Mouse (Mus musculus) midbrain, embryonic 15.5 days (tissue): ENCODE measurements around the gene Agtrap. TPM values are rescaled to one million over a fixed set of nuclear protein-coding genes. Genes with fewer than 3 reads are reported as not detected.

Experiments
- ATAC-seq: fragments of 200-750 bp; cut with Nextera tagmentation; replicated peaks from 2 replicates; pipeline ENCODE4 v1.8.0; 2017; ENCODE audit warnings: moderate TSS enrichment
- H3K27ac ChIP-seq: fragments of 300-500 bp; sonication (generic); 2 replicates; pipeline ENCODE4 v1.5.1; 2015; ENCODE audit warnings: mild to moderate bottlenecking, inconsistent platforms
- H3K27me3 ChIP-seq: fragments of 300-500 bp; sonication (generic); replicated peaks from 2 replicates; pipeline ENCODE4 v1.6.1; 2015; ENCODE audit warnings: inconsistent platforms
- H3K36me3 ChIP-seq: fragments of 300-500 bp; sonication (generic); replicated peaks from 2 replicates; pipeline ENCODE4 v1.6.1; 2015; ENCODE audit warnings: inconsistent platforms
- H3K4me1 ChIP-seq: fragments of 300-500 bp; sonication (generic); 2 replicates; pipeline ENCODE4 v1.6.1; 2015; ENCODE audit warnings: inconsistent platforms
- H3K4me2 ChIP-seq: fragments of 300-500 bp; sonication (generic); 2 replicates; pipeline ENCODE4 v1.6.1; 2015; ENCODE audit warnings: inconsistent platforms, mild to moderate bottlenecking, moderate library complexity
- H3K4me3 ChIP-seq: fragments of 300-500 bp; sonication (generic); 2 replicates; pipeline ENCODE4 v1.5.1; 2015; ENCODE audit warnings: mild to moderate bottlenecking, inconsistent platforms
- H3K9ac ChIP-seq: fragments of 300-500 bp; sonication (generic); 2 replicates; pipeline ENCODE4 v1.6.1; 2015; ENCODE audit warnings: mild to moderate bottlenecking, inconsistent platforms
- H3K9me3 ChIP-seq: fragments of 300-500 bp; sonication (generic); 2 replicates; pipeline ENCODE4 v1.6.1; 2016; ENCODE audit warnings: inconsistent platforms
- WGBS: fragments of 180-500 bp; shearing (Covaris S2); methylation state at CpG from one replicate; pipeline ENCODE4 v1.1.7; 2015; ENCODE audit warnings: mixed read lengths; 5-methylcytosine and 5-hydroxymethylcytosine counted together
- polyA plus RNA-seq: library from polyadenylated mRNA; unstranded; fragments of >200 nt; fragmentation: Nextera tagmentation; extraction: Ambion mirVana; gene quantifications from 2 replicates; pipeline ENCODE4 v1.2.1, GENCODE M21; 2015

Gene Agtrap
- polyA plus RNA-seq, 1 experiment from 2014 or later: 5.5 TPM

- no peak for ATAC-seq
- Histone ChIP-seq H3K4me2 (no peak overlapping the region), H3K27me3 (no peaks in the 10 kb centered on the region), H3K4me1 (peaks cover 12% of the 10 kb centered on the region), H3K27ac (no peak overlapping the region), H3K4me3 (no peak overlapping the region), H3K36me3 (no peaks in the 10 kb centered on the region), H3K9me3 (no peaks in the 10 kb centered on the region), H3K9ac (no peak overlapping the region)
- 68% methylated on average over 21 of the region's 21 CpGs for WGBS
Observed at GRCm38 (mm10) chr4:148083176-148083899, 4.5 kb downstream of the Agtrap start.

- Histone ChIP-seq H3K27me3 (no peaks in the 10 kb centered on the region), H3K4me3 (no peak overlapping the region), H3K27ac (no peak overlapping the region), H3K36me3 (no peaks in the 10 kb centered on the region), H3K9me3 (no peaks in the 10 kb centered on the region), H3K4me1 (peaks cover 4% of the 10 kb centered on the region), H3K9ac (no peak overlapping the region), H3K4me2 (no peak overlapping the region)
- ATAC-seq: no peak
- WGBS: 54% methylated on average over 12 of the region's 12 CpGs
Observed at GRCm38 (mm10) chr4:148082257-148083044, 5.4 kb downstream of the Agtrap start.

GRCm38 (mm10) chr4:148081201-148081600 lies 6.6 kb downstream of the Agtrap start:
- no peak overlapping the region for H3K4me2 ChIP-seq
- H3K36me3 ChIP-seq: no peaks in the 10 kb centered on the region
- WGBS: 90% methylated on average over 10 of the region's 10 CpGs
- H3K9me3 ChIP-seq: no peaks in the 10 kb centered on the region
- H3K4me3 ChIP-seq: no peak overlapping the region
- no peak overlapping the region for H3K27ac ChIP-seq
- no peak for ATAC-seq
- H3K9ac ChIP-seq: no peak overlapping the region
- no peaks in the 10 kb centered on the region for H3K27me3 ChIP-seq
- no peaks in the 10 kb centered on the region; the same call in 1 of the 2 replicates for H3K4me1 ChIP-seq

GRCm38 (mm10) chr4:148080597-148080973 lies 7.2 kb downstream of the Agtrap start:
- no peak for ATAC-seq
- H3K4me1 ChIP-seq: no peaks in the 10 kb centered on the region; the same call in 1 of the 2 replicates
- no peak overlapping the region for H3K4me2 ChIP-seq
- H3K4me3 ChIP-seq: no peak overlapping the region
- no peaks in the 10 kb centered on the region for H3K27me3 ChIP-seq
- no peak overlapping the region for H3K27ac ChIP-seq
- 95% methylated on average over 1 of the region's 1 CpGs for WGBS
- no peaks in the 10 kb centered on the region for H3K36me3 ChIP-seq
- no peak overlapping the region for H3K9ac ChIP-seq
- H3K9me3 ChIP-seq: no peaks in the 10 kb centered on the region

GRCm38 (mm10) chr4:148079944-148080596 lies 7.8 kb downstream of the Agtrap start:
- no peaks in the 10 kb centered on the region for H3K9me3 ChIP-seq
- H3K4me2 ChIP-seq: no peak overlapping the region
- H3K27ac ChIP-seq: no peak overlapping the region
- peaks cover 4% of the 10 kb centered on the region; the same call in 1 of the 2 replicates for H3K4me1 ChIP-seq
- no peaks in the 10 kb centered on the region for H3K36me3 ChIP-seq
- H3K27me3 ChIP-seq: no peaks in the 10 kb centered on the region
- H3K9ac ChIP-seq: no peak overlapping the region
- H3K4me3 ChIP-seq: no peak overlapping the region
- 87% methylated on average over 8 of the region's 8 CpGs for WGBS
- ATAC-seq: no peak

- Histone ChIP-seq H3K9me3 (no peaks in the 10 kb centered on the region), H3K4me1 (peaks cover 8% of the 10 kb centered on the region; the same call in 1 of the 2 replicates), H3K36me3 (no peaks in the 10 kb centered on the region), H3K27ac (no peak overlapping the region), H3K9ac (no peak overlapping the region), H3K27me3 (no peaks in the 10 kb centered on the region), H3K4me3 (no peak overlapping the region), H3K4me2 (no peak overlapping the region)
- 66% methylated on average over 6 of the region's 6 CpGs for WGBS
- no peak for ATAC-seq
Observed at GRCm38 (mm10) chr4:148079212-148079611, 8.6 kb downstream of the Agtrap start.

GRCm38 (mm10) chr4:148075881-148076280 lies 11.9 kb downstream of the Agtrap start:
- H3K36me3 ChIP-seq: no peaks in the 10 kb centered on the region
- 90% methylated on average over 6 of the region's 6 CpGs for WGBS
- no peak for ATAC-seq

GRCm38 (mm10) chr4:148075259-148075658 lies 12.6 kb downstream of the Agtrap start:
- Histone ChIP-seq H3K4me3 (peak overlapping the region; percentile 26), H3K27ac (no peak overlapping the region), H3K9me3 (no peaks in the 10 kb centered on the region), H3K9ac (no peak overlapping the region; the same call in 1 of the 2 replicates), H3K4me2 (peak overlapping the region; percentile 45), H3K36me3 (no peaks in the 10 kb centered on the region), H3K27me3 (no peaks in the 10 kb centered on the region), H3K4me1 (peaks cover 8% of the 10 kb centered on the region; the same call in 1 of the 2 replicates)
- ATAC-seq: peak; percentile 44; the same call in 1 of the 2 replicates
- WGBS: 41% methylated on average over 21 of the region's 21 CpGs

More at GRCm38 (mm10) chr4:148075881-148076280, 11.9 kb downstream of the Agtrap start:
- Histone ChIP-seq H3K4me1 (peaks cover 8% of the 10 kb centered on the region; the same call in 1 of the 2 replicates), H3K9me3 (no peaks in the 10 kb centered on the region), H3K9ac (no peak overlapping the region), H3K27ac (no peak overlapping the region), H3K4me3 (no peak overlapping the region), H3K27me3 (no peaks in the 10 kb centered on the region), H3K4me2 (no peak overlapping the region)

GRCm38 (mm10) chr4:148074521-148075189 lies 13.2 kb downstream of the Agtrap start:
- WGBS: 48% methylated on average over 17 of the region's 17 CpGs
- no peaks in the 10 kb centered on the region for H3K27me3 ChIP-seq
- H3K4me3 ChIP-seq: peak overlapping the region; percentile 26
- H3K27ac ChIP-seq: no peak overlapping the region
- H3K36me3 ChIP-seq: no peaks in the 10 kb centered on the region
- peak overlapping the region; percentile 45 for H3K4me2 ChIP-seq
- no peaks in the 10 kb centered on the region for H3K9me3 ChIP-seq
- H3K9ac ChIP-seq: no peak overlapping the region
- H3K4me1 ChIP-seq: peaks cover 8% of the 10 kb centered on the region; the same call in 1 of the 2 replicates
- ATAC-seq: peak; percentile 43

- H3K4me2 ChIP-seq: no peak overlapping the region
- ATAC-seq: no peak
- WGBS: 68% methylated on average over 5 of the region's 5 CpGs
Observed at GRCm38 (mm10) chr4:148071508-148071907, 16.3 kb downstream of the Agtrap start.

GRCm38 (mm10) chr4:148069602-148070218 lies 18.1 kb downstream of the Agtrap start:
- ATAC-seq: no peak
- Histone ChIP-seq H3K27me3 (no peaks in the 10 kb centered on the region), H3K9ac (no peak overlapping the region), H3K4me3 (no peak overlapping the region), H3K4me2 (no peak overlapping the region), H3K4me1 (no peaks in the 10 kb centered on the region; the same call in 1 of the 2 replicates), H3K27ac (no peak overlapping the region), H3K9me3 (no peaks in the 10 kb centered on the region), H3K36me3 (no peaks in the 10 kb centered on the region)
- WGBS: 85% methylated on average over 9 of the region's 9 CpGs

More at GRCm38 (mm10) chr4:148071508-148071907, 16.3 kb downstream of the Agtrap start:
- H3K27me3 ChIP-seq: no peaks in the 10 kb centered on the region
- H3K4me1 ChIP-seq: peaks cover 8% of the 10 kb centered on the region; the same call in 1 of the 2 replicates
- no peak overlapping the region for H3K4me3 ChIP-seq
- no peak overlapping the region for H3K9ac ChIP-seq
- no peaks in the 10 kb centered on the region for H3K36me3 ChIP-seq
- no peaks in the 10 kb centered on the region for H3K9me3 ChIP-seq
- H3K27ac ChIP-seq: no peak overlapping the region
